Mouse (Mus musculus) gastrocnemius, adult 8-10 months (tissue): ENCODE results near the gene Gm11568. TPM values are rescaled to one million over a fixed set of nuclear protein-coding genes. Genes with fewer than 3 reads are reported as not detected.
"Not testable (repeated sequence)": the region's sequence is repeated elsewhere in the genome, so short reads cannot be mapped to it uniquely, and the experiment has no call there.

Experiments
- DNase-seq, 2 experiments: peaks; one replicate each; pipeline ENCODE4 v3.0.0; 2022; ENCODE audit warnings: low spot score in 2 of 2
- total RNA-seq, 4 experiments: library from RNA; stranded (reverse); gene quantifications; 2 replicates each; pipeline ENCODE4 v1.2.4; 2022

The Gm11568 gene
- total RNA-seq = not detected

GRCm38 (mm10) chr11:99857617-99858016 is at the start of gene Gm11568:
Gm11568 (plus strand) TSS chr11:99857917.
- no peak for DNase-seq

GRCm38 (mm10) chr11:99809792-99810191 is 47.9 kb upstream of the Gm11568 start, which contains the start of gene Krtap4-13:
Krtap4-13 (minus strand) TSS chr11:99809892.
- DNase-seq = not testable (repeated sequence)

- not testable (repeated sequence) for DNase-seq
These were observed 42.2 kb upstream of the Gm11568 start, which contains the start of gene Gm11564 for GRCm38 (mm10) chr11:99815566-99815965. Gm11564 (minus strand) TSS chr11:99815666.

- no peak for DNase-seq
These were observed 19.8 kb upstream of the Gm11568 start, which contains the start of gene 2300003K06Rik for GRCm38 (mm10) chr11:99837966-99838365. 2300003K06Rik (minus strand) TSS chr11:99838066.

- no peak for DNase-seq
These were observed 15.5 kb upstream of the Gm11568 start for GRCm38 (mm10) chr11:99842185-99842584.

- DNase-seq = no peak
These were observed 11.0 kb upstream of the Gm11568 start for GRCm38 (mm10) chr11:99846746-99847145.

GRCm38 (mm10) chr11:99851508-99851907 is 6.2 kb upstream of the Gm11568 start, which contains the start of gene Krtap4-16:
Krtap4-16 (minus strand) TSS chr11:99851608.
- DNase-seq = no peak

DNA sequence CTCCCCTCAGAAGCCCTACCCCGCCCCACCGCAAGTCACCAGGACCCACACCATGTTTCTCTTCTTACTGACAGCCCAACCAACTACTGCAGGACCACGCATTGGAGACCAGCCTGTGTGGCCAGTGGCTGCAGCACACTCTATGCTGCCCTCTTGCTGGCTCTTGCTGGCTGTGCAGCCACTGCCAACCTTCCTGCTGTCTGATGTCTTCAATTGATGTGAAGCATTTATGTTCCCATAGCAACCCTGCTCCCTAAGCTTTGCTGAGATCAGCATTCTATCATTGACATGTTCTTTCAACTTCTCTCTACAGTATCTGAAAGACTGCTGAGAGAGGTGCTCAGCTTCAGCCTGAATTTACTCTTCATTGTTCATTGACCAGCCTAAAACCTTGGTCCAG is 3.6 kb upstream of the Gm11568 start:
- DNase-seq = no peak

GRCm38 (mm10) chr11:99858761-99859160 is 1.0 kb downstream of the Gm11568 start:
- DNase-seq = no peak

- DNase-seq = not testable (repeated sequence)
These were observed 6.5 kb downstream of the Gm11568 start, which contains the start of gene Gm11559 for GRCm38 (mm10) chr11:99864176-99864575. Gm11559 (plus strand) TSS chr11:99864476.

GRCm38 (mm10) chr11:99873089-99873488 is 15.4 kb downstream of the Gm11568 start, which contains the start of gene Krtap9-1:
Krtap9-1 (plus strand) TSS chr11:99873389.
- DNase-seq = not testable (repeated sequence)

GRCm38 (mm10) chr11:99878887-99879286 is 21.2 kb downstream of the Gm11568 start, which contains the start of gene Gm11567:
Gm11567 (plus strand) TSS chr11:99879187.
- DNase-seq = not testable (repeated sequence)

GRCm38 (mm10) chr11:99907620-99908019 is 49.9 kb downstream of the Gm11568 start, which contains the start of gene Krtap31-1:
Krtap31-1 (plus strand) TSS chr11:99907920.
- no peak for DNase-seq

Other genes starting within 250 kb of the Gm11568 start
- not detected for gene Gm11937, start 247.7 kb upstream of the Gm11568 start, total RNA-seq
- gene Krtap2-4, start 243.1 kb upstream of the Gm11568 start, total RNA-seq = not detected
- not detected for gene Gm11562, start 237.5 kb upstream of the Gm11568 start, total RNA-seq
- not detected for gene Krtap4-1, start 229.7 kb upstream of the Gm11568 start, total RNA-seq
- gene Krtap4-2, start 222.8 kb upstream of the Gm11568 start, total RNA-seq = not detected
- gene Krtap4-7, start 213.8 kb upstream of the Gm11568 start, total RNA-seq = not detected
- gene Gm11555, start 207.7 kb upstream of the Gm11568 start, total RNA-seq = not detected
- not detected for gene Gm11563, start 199.0 kb upstream of the Gm11568 start, total RNA-seq
- gene Krtap4-6, start 192.0 kb upstream of the Gm11568 start, total RNA-seq = not detected
- not detected for gene Gm14190, start 167.2 kb upstream of the Gm11568 start, total RNA-seq
- not detected for gene Gm14180, start 123.6 kb upstream of the Gm11568 start, total RNA-seq
- not detected for gene Gm11595, start 85.0 kb upstream of the Gm11568 start, total RNA-seq
- not detected for gene Krtap4-8, start 77.2 kb upstream of the Gm11568 start, total RNA-seq
- not detected for gene Krtap4-9, start 72.7 kb upstream of the Gm11568 start, total RNA-seq
- not detected for gene Gm11596, start 64.5 kb upstream of the Gm11568 start, total RNA-seq
- not detected for gene Gm11569, start 59.0 kb upstream of the Gm11568 start, total RNA-seq
- not detected for gene Gm11554, start 53.5 kb upstream of the Gm11568 start, total RNA-seq
- gene Krtap4-13, start 48.0 kb upstream of the Gm11568 start, total RNA-seq = not detected
- not detected for gene Gm11564, start 42.3 kb upstream of the Gm11568 start, total RNA-seq
- not detected for gene 2300003K06Rik, start 19.9 kb upstream of the Gm11568 start, total RNA-seq
- not detected for gene Krtap4-16, start 6.3 kb upstream of the Gm11568 start, total RNA-seq
- not detected for gene Gm11559, start 6.6 kb downstream of the Gm11568 start, total RNA-seq
- gene Krtap9-1, start 15.5 kb downstream of the Gm11568 start, total RNA-seq = not detected
- gene Gm11567, start 21.3 kb downstream of the Gm11568 start, total RNA-seq = not detected
- not detected for gene Krtap31-1, start 50.0 kb downstream of the Gm11568 start, total RNA-seq
- not detected for gene Gm11565, start 56.8 kb downstream of the Gm11568 start, total RNA-seq
- gene Krtap31-2, start 78.4 kb downstream of the Gm11568 start, total RNA-seq = not detected
- not detected for gene Krtap9-5, start 90.6 kb downstream of the Gm11568 start, total RNA-seq
- gene Krtap29-1, start 121.1 kb downstream of the Gm11568 start, total RNA-seq = not detected
- not detected for gene Krtap16-1, start 128.7 kb downstream of the Gm11568 start, total RNA-seq
- not detected for gene Krtap17-1, start 136.1 kb downstream of the Gm11568 start, total RNA-seq
- not detected for gene Krt33a, start 158.3 kb downstream of the Gm11568 start, total RNA-seq
- not detected for gene Krt33b, start 172.0 kb downstream of the Gm11568 start, total RNA-seq
- not detected for gene Krt34, start 183.6 kb downstream of the Gm11568 start, total RNA-seq
- gene Krt31, start 192.6 kb downstream of the Gm11568 start, total RNA-seq = not detected
- not detected for gene Krt32, start 230.3 kb downstream of the Gm11568 start, total RNA-seq
- not detected for gene Krt35, start 238.3 kb downstream of the Gm11568 start, total RNA-seq
- not detected for gene Krt36, start 247.7 kb downstream of the Gm11568 start, total RNA-seq